Mouse (Mus musculus) hindbrain, embryonic 16.5 days (tissue): ENCODE measurements around the gene Dpp6. TPM values are rescaled to one million over a fixed set of nuclear protein-coding genes. Genes with fewer than 3 reads are reported as not detected.

Source experiments
- ATAC-seq: fragments of 200-750 bp; cut with Nextera tagmentation; 2 replicates; pipeline ENCODE4 v1.8.0; 2017; ENCODE audit warnings: moderate TSS enrichment, moderate library complexity
- H3K27ac ChIP-seq: fragments of 300-500 bp; sonication (generic); 2 replicates; pipeline ENCODE4 v1.5.1; 2014; ENCODE audit warnings: low read depth, mild to moderate bottlenecking, control low read depth, low read length, moderate library complexity
- H3K27me3 ChIP-seq: fragments of 300-500 bp; sonication (generic); replicated peaks from 2 replicates; pipeline ENCODE4 v1.6.1; 2014; ENCODE audit warnings: low read length; ENCODE audit not compliant: control insufficient read depth, insufficient read depth
- H3K36me3 ChIP-seq: fragments of 300-500 bp; sonication (generic); 2 replicates; pipeline ENCODE4 v1.6.1; 2014; ENCODE audit warnings: mild to moderate bottlenecking, low read length, moderate library complexity, mixed read lengths; ENCODE audit not compliant: control insufficient read depth, insufficient read depth
- H3K4me1 ChIP-seq: fragments of 300-500 bp; sonication (generic); 2 replicates; pipeline ENCODE4 v1.6.1; 2014; ENCODE audit warnings: low read depth, low read length; ENCODE audit not compliant: control insufficient read depth, insufficient read depth
- H3K4me2 ChIP-seq: fragments of 300-500 bp; sonication (generic); 2 replicates; pipeline ENCODE4 v1.6.1; 2014; ENCODE audit warnings: mild to moderate bottlenecking, low read length, control low read depth, moderate library complexity
- H3K4me3 ChIP-seq: fragments of 300-500 bp; sonication (generic); 2 replicates; pipeline ENCODE4 v1.5.1; 2014; ENCODE audit warnings: mild to moderate bottlenecking, low read length, control low read depth, moderate library complexity
- H3K9ac ChIP-seq: fragments of 300-500 bp; sonication (generic); 2 replicates; pipeline ENCODE4 v1.6.1; 2014; ENCODE audit warnings: low read depth, mild to moderate bottlenecking, control low read depth, low read length, moderate library complexity
- H3K9me3 ChIP-seq: fragments of 300-500 bp; sonication (generic); 2 replicates; pipeline ENCODE4 v1.6.1; 2014; ENCODE audit warnings: mild to moderate bottlenecking, low read length, moderate library complexity; ENCODE audit not compliant: control insufficient read depth
- WGBS: fragments of 180-500 bp; shearing (Covaris S2); extraction: QIAGEN DNeasy Blood & Tissue Kit; methylation state at CpG from one replicate; pipeline ENCODE4 v1.1.7; 2014; 5-methylcytosine and 5-hydroxymethylcytosine counted together
- polyA plus RNA-seq: library from polyadenylated mRNA; unstranded; fragments of >200 nt; fragmentation: Nextera tagmentation; extraction: Ambion mirVana; gene quantifications from 2 replicates; pipeline ENCODE4 v1.2.1, GENCODE M21; 2015

Dpp6 gene
- polyA plus RNA-seq, 1 experiment from 2014 or later, result 97.0 TPM

DNA sequence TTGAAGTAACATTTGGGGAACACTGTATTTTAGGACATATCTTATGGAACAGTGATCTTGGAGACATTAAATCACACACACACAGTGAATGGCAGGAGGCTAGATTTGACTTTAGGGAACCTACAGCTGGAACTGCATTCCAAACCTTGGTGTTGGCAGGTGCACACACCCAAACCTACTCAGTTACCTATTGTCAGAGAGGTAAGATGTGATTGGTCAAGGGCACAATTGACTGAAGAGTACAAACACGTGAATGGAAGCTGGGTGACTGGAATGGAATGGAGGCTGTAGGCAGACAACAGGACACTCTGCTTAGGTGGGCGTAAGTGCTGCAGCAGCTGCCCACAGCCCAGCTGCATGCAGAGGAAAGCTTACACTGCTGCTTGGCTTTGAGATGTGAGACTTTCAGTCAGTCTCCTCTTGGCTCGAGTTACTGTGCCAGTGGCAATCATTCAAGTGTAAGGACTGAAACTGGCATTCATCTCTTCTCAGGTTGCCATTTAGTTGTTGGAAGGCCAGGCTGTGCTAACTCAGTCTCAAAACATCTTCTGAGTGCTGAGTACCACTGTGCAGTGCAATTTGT, 507.4 kb downstream of the Dpp6 start:
- H3K27me3 ChIP-seq, result no peaks in the 10 kb centered on the region
- no peaks in the 10 kb centered on the region for H3K9me3 ChIP-seq
- H3K36me3 ChIP-seq, result no peaks in the 10 kb centered on the region
- 49% methylated on average over 3 of the region's 3 CpGs for WGBS
- H3K4me3 ChIP-seq, result no peak overlapping the region
- ATAC-seq, result 0 out of 2 replicates have a peak, but pooled peaks have one; percentile 52
- no peak overlapping the region for H3K27ac ChIP-seq
- H3K4me1 ChIP-seq, result peaks cover 7% of the 10 kb centered on the region
- no peak overlapping the region for H3K9ac ChIP-seq
- H3K4me2 ChIP-seq, result no peak overlapping the region

DNA sequence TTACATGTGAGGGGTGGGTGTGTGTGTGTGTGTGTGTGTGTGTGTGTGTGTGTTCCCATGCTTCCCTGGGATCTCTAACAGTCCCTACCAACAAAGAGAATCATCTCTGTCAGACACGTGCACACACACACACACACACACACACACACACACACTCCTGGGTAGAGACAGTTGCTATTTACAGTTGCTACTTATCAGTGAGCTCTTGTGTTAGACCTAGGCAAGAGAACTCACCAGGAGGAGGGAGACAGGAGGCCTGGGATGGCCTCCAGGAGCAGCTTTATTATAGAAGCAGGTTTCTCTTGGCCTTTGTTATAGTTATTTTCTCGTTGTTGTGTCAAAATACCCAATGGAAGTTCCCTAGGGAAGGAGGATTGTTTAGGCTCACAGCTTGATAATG, 519.7 kb downstream of the Dpp6 start:
- Histone ChIP-seq H3K27me3 (no peaks in the 10 kb centered on the region), H3K9me3 (no peaks in the 10 kb centered on the region), H3K4me3 (no peak overlapping the region), H3K9ac (no peak overlapping the region), H3K36me3 (no peaks in the 10 kb centered on the region), H3K4me2 (no peak overlapping the region), H3K4me1 (peaks cover 4% of the 10 kb centered on the region), H3K27ac (no peak overlapping the region)
- no peak for ATAC-seq
- WGBS, result 55% methylated on average over 2 of the region's 2 CpGs

DNA sequence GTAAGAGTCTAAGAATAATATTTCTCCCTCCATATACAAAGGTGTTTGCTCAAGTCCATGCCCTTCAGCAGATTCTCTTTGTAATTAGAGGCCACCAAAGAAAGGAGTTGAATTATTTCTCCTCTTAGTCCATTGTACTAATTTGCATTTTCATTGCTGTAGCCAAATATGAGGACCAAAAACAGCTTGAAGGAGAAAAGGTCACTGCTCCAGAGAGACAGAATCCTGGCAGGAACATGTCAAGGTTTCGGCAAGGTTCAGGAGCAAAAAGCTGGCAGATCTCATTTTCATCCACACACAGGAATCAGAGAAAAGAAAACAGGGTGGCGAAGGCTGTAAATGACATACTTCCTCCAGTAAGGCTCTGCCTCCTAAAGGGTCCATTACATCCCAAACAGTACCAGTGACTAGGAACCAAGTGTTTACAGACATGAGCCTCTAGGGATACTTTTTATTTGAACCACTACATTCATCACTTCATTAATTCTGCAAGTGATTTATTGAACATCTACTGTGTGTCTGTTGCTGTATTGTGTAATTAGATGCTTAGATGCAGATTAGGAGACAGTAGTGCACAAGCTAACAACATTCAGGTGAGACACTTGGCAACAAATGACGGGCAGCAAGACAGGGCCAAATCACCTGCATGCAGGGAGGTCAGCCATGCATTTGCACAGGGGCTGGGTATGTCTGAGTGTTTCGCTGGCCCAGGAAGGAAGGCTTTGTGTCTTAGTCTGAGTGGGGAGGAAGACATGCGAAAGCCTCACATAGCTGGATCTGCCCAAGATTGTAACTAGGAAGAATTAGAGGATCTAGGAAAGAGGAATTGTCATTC, 522.4 kb downstream of the Dpp6 start:
- Histone ChIP-seq H3K9me3 (no peaks in the 10 kb centered on the region), H3K36me3 (no peaks in the 10 kb centered on the region), H3K4me1 (peaks cover 4% of the 10 kb centered on the region), H3K4me2 (no peak overlapping the region), H3K27me3 (no peaks in the 10 kb centered on the region), H3K27ac (no peak overlapping the region; the same call in 1 of the 2 replicates), H3K4me3 (no peak overlapping the region), H3K9ac (no peak overlapping the region)
- 69% methylated on average over 5 of the region's 5 CpGs for WGBS
- no peak for ATAC-seq

DNA sequence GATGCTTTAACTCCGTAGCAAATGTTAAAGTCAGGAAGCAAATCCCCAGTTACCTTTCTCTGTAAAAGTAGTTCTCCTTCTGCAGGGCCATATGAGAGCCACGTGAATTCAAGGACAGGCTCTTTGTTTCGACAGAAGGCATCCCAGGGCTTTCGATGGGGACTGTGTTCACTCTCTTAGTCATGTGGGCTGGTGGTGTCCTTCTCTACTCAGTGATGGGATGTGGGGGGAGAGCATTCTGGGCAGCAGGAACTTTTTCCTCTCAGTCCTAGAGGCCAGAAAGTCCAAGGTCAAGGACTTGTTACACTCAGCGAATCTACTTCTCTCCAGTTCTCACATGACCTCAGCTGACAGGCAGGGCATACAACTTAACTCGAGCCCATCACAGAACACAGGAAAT, 525.3 kb downstream of the Dpp6 start:
- Histone ChIP-seq H3K4me2 (no peak overlapping the region), H3K9me3 (no peaks in the 10 kb centered on the region), H3K4me1 (peaks cover 4% of the 10 kb centered on the region), H3K4me3 (no peak overlapping the region), H3K27ac (no peak overlapping the region), H3K9ac (no peak overlapping the region), H3K36me3 (no peaks in the 10 kb centered on the region), H3K27me3 (no peaks in the 10 kb centered on the region)
- ATAC-seq, result no peak
- WGBS, result 80% methylated on average over 6 of the region's 6 CpGs

DNA sequence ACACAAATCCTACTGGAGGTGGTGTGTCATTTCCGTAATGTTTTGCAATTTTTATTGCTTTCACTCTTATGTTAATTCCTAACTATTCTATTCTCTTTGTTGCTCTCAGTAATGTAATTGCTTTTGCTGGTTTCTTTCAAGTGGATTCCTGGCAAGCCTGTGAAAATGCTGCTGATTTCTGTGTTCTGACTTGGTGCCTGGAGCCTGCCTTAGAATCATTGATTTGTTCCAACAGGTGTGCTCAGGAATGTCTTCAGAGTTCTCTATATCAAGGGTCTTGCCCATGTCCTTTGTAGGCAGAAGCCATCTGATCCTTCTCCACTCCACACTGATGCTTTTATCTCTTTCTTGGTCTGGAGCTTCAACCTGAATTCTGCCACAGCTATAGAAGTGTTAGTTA, 526.6 kb downstream of the Dpp6 start:
- no peak overlapping the region for H3K4me2 ChIP-seq
- H3K27ac ChIP-seq, result no peak overlapping the region
- no peaks in the 10 kb centered on the region for H3K27me3 ChIP-seq
- peaks cover 14% of the 10 kb centered on the region for H3K4me1 ChIP-seq
- WGBS, result 66% methylated on average over 1 of the region's 1 CpGs
- no peaks in the 10 kb centered on the region for H3K9me3 ChIP-seq
- H3K36me3 ChIP-seq, result no peaks in the 10 kb centered on the region
- ATAC-seq, result no peak
- no peak overlapping the region for H3K9ac ChIP-seq
- H3K4me3 ChIP-seq, result no peak overlapping the region

DNA sequence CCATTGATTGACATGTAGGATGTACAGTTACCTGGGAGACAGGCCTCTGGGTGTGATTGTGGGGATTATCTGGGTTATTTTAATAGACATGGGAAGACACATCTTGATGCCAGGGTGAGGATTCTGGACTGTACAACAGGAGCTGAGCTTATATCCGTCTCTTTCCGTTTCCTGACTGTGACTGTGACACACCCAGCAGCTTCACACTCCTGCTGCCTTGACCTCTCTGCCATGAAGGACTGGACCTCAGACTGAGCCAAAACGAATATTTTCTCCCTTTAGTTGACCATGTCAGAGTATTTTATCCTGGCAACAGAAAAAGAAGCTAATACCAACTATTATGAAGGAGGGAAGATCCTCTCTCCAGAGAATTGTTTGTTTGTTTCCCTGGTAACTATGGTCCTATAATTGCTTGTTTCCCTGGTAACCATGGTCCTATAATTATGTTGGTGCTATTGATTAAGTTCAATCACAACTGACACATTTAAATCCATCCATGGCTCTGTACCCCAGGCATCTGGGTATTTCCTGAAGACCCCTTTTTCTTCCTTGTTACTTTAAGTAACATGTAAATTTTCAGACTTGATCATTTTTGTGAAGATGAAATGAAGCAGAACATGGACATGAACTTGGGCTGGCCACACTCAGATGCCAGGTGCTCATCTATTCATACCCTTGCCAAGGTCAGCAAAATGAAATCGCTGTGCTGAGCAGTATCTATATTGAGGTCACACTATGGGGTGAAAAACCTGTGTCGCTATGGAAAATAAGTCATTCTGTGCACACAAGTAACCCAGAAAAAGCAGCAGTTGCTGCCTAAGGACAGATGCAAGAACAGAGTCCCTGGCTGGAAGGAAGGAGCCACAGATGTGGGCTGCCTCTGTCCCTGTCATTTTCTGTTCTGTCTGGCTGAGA, 531.4 kb downstream of the Dpp6 start:
- H3K27ac ChIP-seq, result 0 out of 2 replicates have a peak overlapping the region, but pooled peaks have one; percentile 23
- H3K36me3 ChIP-seq, result no peaks in the 10 kb centered on the region
- peak; percentile 59 for ATAC-seq
- peaks cover 16% of the 10 kb centered on the region for H3K4me1 ChIP-seq
- no peak overlapping the region for H3K4me2 ChIP-seq
- H3K27me3 ChIP-seq, result no peaks in the 10 kb centered on the region
- H3K9ac ChIP-seq, result no peak overlapping the region
- 39% methylated on average over 5 of the region's 5 CpGs for WGBS
- H3K9me3 ChIP-seq, result no peaks in the 10 kb centered on the region
- no peak overlapping the region for H3K4me3 ChIP-seq

DNA sequence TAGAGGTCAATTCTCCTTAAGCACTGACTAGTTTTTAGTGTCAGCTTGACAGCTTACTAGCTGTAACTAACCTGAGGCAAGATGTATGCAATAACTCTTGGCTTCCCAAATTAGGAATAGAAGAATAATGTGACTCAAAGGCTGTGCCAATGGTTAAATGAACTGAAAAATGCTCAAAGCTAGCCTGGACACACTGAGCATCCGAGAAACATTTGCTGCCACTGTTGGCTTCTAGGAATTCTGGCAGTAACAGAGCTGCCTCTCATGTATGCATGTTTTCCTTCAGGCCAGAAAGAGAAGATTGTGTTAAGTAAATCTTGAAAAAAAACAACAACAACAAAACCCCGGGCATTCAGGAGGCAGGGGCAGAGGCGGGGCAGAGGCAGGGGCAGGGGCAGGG, 540.6 kb downstream of the Dpp6 start:
- Histone ChIP-seq H3K27me3 (no peaks in the 10 kb centered on the region), H3K4me2 (no peak overlapping the region), H3K9me3 (no peaks in the 10 kb centered on the region), H3K36me3 (no peaks in the 10 kb centered on the region), H3K4me1 (no peaks in the 10 kb centered on the region), H3K9ac (no peak overlapping the region), H3K27ac (no peak overlapping the region), H3K4me3 (no peak overlapping the region)
- WGBS, result 66% methylated on average over 3 of the region's 3 CpGs
- no peak for ATAC-seq

DNA sequence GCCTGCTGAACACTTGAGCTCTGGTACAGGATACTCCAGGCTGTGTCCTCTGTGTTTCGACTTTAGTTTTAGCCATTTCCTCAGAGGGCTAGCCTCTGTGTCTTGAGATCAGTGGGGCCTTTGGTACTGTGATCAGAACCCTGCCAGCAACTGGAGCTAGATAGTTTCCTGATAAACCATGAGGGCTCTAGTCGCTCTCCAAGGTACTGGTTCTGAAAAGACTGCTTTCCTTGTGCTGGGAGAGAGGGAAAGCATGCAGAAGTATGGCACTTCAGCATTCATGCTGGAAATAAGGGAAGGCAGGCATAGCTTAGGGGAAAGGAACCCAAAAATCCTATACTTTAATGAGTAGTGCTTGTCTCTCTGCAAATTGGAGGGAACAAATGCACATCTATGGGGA, 548.9 kb downstream of the Dpp6 start:
- no peaks in the 10 kb centered on the region for H3K9me3 ChIP-seq
- no peak overlapping the region for H3K4me3 ChIP-seq
- H3K27me3 ChIP-seq, result no peaks in the 10 kb centered on the region
- H3K9ac ChIP-seq, result no peak overlapping the region
- 87% methylated on average over 2 of the region's 2 CpGs for WGBS
- H3K4me2 ChIP-seq, result no peak overlapping the region
- H3K36me3 ChIP-seq, result peaks cover 3% of the 10 kb centered on the region; the same call in 1 of the 2 replicates
- no peak for ATAC-seq
- H3K27ac ChIP-seq, result no peak overlapping the region
- H3K4me1 ChIP-seq, result no peaks in the 10 kb centered on the region

DNA sequence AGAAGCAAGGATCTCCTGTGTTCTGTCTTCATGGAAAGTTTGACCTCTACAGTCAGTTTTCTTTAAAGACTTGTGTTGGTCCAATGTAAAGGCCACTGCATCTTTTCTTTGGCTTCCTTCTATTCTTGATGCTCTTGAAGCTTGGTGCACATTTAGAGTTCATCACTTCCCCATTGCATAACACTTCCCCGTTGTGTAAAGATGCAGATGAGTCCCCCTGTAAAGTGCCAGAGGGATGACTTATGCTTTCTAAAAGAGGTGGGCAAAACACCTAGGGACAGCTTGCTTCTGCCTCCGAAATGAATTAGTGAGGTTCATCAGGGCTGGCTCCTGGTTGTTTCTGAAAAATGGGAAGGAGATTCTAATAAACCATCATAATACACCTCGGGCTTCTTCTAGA, 553.8 kb downstream of the Dpp6 start:
- Histone ChIP-seq H3K9ac (no peak overlapping the region), H3K4me3 (no peak overlapping the region), H3K9me3 (no peaks in the 10 kb centered on the region), H3K27ac (no peak overlapping the region), H3K4me1 (no peaks in the 10 kb centered on the region), H3K4me2 (no peak overlapping the region), H3K27me3 (no peaks in the 10 kb centered on the region), H3K36me3 (no peaks in the 10 kb centered on the region)
- 83% methylated on average over 3 of the region's 3 CpGs for WGBS
- ATAC-seq, result no peak
